Mouse (Mus musculus) heart, embryonic 11.5 days (tissue): ENCODE data around the gene Cd247. TPM values are rescaled to one million over a fixed set of nuclear protein-coding genes. Genes with fewer than 3 reads are reported as not detected.

Source experiments
- ATAC-seq: fragments of 200-750 bp; cut with Nextera tagmentation; replicated peaks from 2 replicates; pipeline ENCODE4 v1.8.0; 2017; ENCODE audit warnings: moderate library complexity; ENCODE audit not compliant: insufficient number of reproducible peaks, low FRiP score, low TSS enrichment
- H3K27ac ChIP-seq: fragments of 300-500 bp; sonication (generic); 2 replicates; pipeline ENCODE4 v1.5.1; 2014; ENCODE audit warnings: mild to moderate bottlenecking, low read depth, low read length
- H3K27me3 ChIP-seq: fragments of 300-500 bp; sonication (generic); 2 replicates; pipeline ENCODE4 v1.6.1; 2014; ENCODE audit warnings: mild to moderate bottlenecking, low read length, mixed read lengths; ENCODE audit not compliant: control insufficient read depth, insufficient read depth
- H3K36me3 ChIP-seq: fragments of 300-500 bp; sonication (generic); 2 replicates; pipeline ENCODE4 v1.6.1; 2014; ENCODE audit warnings: mild to moderate bottlenecking, low read length, moderate library complexity, mixed read lengths; ENCODE audit not compliant: control insufficient read depth, insufficient read depth
- H3K4me1 ChIP-seq: fragments of 300-500 bp; sonication (generic); 2 replicates; pipeline ENCODE4 v1.6.1; 2014; ENCODE audit warnings: low read length; ENCODE audit not compliant: control insufficient read depth, insufficient read depth
- H3K4me2 ChIP-seq: fragments of 300-500 bp; sonication (generic); 2 replicates; pipeline ENCODE4 v1.6.1; 2014; ENCODE audit warnings: mild to moderate bottlenecking, moderate library complexity
- H3K4me3 ChIP-seq: fragments of 300-500 bp; sonication (generic); 2 replicates; pipeline ENCODE4 v1.5.1; 2014; ENCODE audit warnings: low read depth, low read length
- H3K9ac ChIP-seq: fragments of 300-500 bp; sonication (generic); 2 replicates; pipeline ENCODE4 v1.6.1; 2014; ENCODE audit warnings: mild to moderate bottlenecking, low read depth, low read length, moderate library complexity
- H3K9me3 ChIP-seq: fragments of 300-500 bp; sonication (generic); replicated peaks from 2 replicates; pipeline ENCODE4 v1.6.1; 2016; ENCODE audit warnings: low read length; ENCODE audit not compliant: control insufficient read depth
- WGBS: fragments of 180-500 bp; shearing (Covaris S2); extraction: QIAGEN DNeasy Blood & Tissue Kit; methylation state at CpG from one replicate; pipeline ENCODE4 v1.1.7; 2014; ENCODE audit not compliant: insufficient replicate concordance; 5-methylcytosine and 5-hydroxymethylcytosine counted together
- polyA plus RNA-seq: library from polyadenylated mRNA; unstranded; fragments of >200 nt; fragmentation: Nextera tagmentation; extraction: Ambion mirVana; gene quantifications from 2 replicates; pipeline ENCODE4 v1.2.1, GENCODE M21; 2014

Cd247 gene
- polyA plus RNA-seq, 1 experiment from 2014 or later, result 0.64 TPM

- H3K4me2 ChIP-seq, result peak overlapping the region; percentile 47
Measured at GRCm38 (mm10) chr1:165768894-165769512, 19.5 kb upstream of the Cd247 start.

GRCm38 (mm10) chr1:165770181-165770759, 18.2 kb upstream of the Cd247 start:
- H3K4me3 ChIP-seq, result no peak overlapping the region
- peak overlapping the region; percentile 47; the same call in 1 of the 2 replicates for H3K4me2 ChIP-seq
- WGBS, result 61% methylated on average over 10 of the region's 10 CpGs
- H3K4me1 ChIP-seq, result peaks cover 21% of the 10 kb centered on the region
- H3K9me3 ChIP-seq, result no peaks in the 10 kb centered on the region
- H3K27me3 ChIP-seq, result no peaks in the 10 kb centered on the region
- H3K9ac ChIP-seq, result no peak overlapping the region
- H3K27ac ChIP-seq, result peak overlapping the region; percentile 29; the same call in 1 of the 2 replicates
- H3K36me3 ChIP-seq, result peaks cover 4% of the 10 kb centered on the region
- no peak for ATAC-seq

More at GRCm38 (mm10) chr1:165768894-165769512, 19.5 kb upstream of the Cd247 start:
- Histone ChIP-seq H3K27me3 (no peaks in the 10 kb centered on the region), H3K4me1 (peaks cover 30% of the 10 kb centered on the region), H3K36me3 (peaks cover 4% of the 10 kb centered on the region; the same call in 1 of the 2 replicates), H3K4me3 (no peak overlapping the region), H3K27ac (peak overlapping the region; percentile 42), H3K9ac (no peak overlapping the region; the same call in 1 of the 2 replicates), H3K9me3 (no peaks in the 10 kb centered on the region)
- peak; percentile 24; the same call in 1 of the 2 replicates for ATAC-seq
- WGBS, result 74% methylated on average over 9 of the region's 9 CpGs

- Histone ChIP-seq H3K4me3 (no peak overlapping the region), H3K27me3 (no peaks in the 10 kb centered on the region), H3K4me1 (peaks cover 18% of the 10 kb centered on the region), H3K9me3 (no peaks in the 10 kb centered on the region), H3K9ac (no peak overlapping the region), H3K27ac (0 out of 2 replicates have a peak overlapping the region, but pooled peaks have one; percentile 29), H3K4me2 (peak overlapping the region; percentile 43), H3K36me3 (peaks cover 4% of the 10 kb centered on the region)
- ATAC-seq, result peak; percentile 48
- whole genome bisulfite sequencing, result 0% methylated on average over 12 of the region's 12 CpGs
Measured at GRCm38 (mm10) chr1:165771491-165771897, 17.0 kb upstream of the Cd247 start.

- Histone ChIP-seq H3K9me3 (no peaks in the 10 kb centered on the region), H3K4me3 (no peak overlapping the region), H3K27ac (no peak overlapping the region), H3K9ac (no peak overlapping the region), H3K4me1 (peaks cover 18% of the 10 kb centered on the region), H3K4me2 (peak overlapping the region; percentile 43), H3K27me3 (no peaks in the 10 kb centered on the region), H3K36me3 (peaks cover 4% of the 10 kb centered on the region)
- 44% methylated on average over 9 of the region's 9 CpGs for WGBS
- no peak for ATAC-seq
Measured at GRCm38 (mm10) chr1:165771998-165772397, 16.5 kb upstream of the Cd247 start.

- H3K4me1 ChIP-seq, result peaks cover 18% of the 10 kb centered on the region
- H3K9ac ChIP-seq, result no peak overlapping the region
- no peak overlapping the region for H3K27ac ChIP-seq
- 51% methylated on average over 19 of the region's 19 CpGs for WGBS
- H3K4me3 ChIP-seq, result no peak overlapping the region
- H3K4me2 ChIP-seq, result peak overlapping the region; percentile 14; the same call in 1 of the 2 replicates
- no peaks in the 10 kb centered on the region for H3K27me3 ChIP-seq
- peaks cover 2% of the 10 kb centered on the region for H3K36me3 ChIP-seq
- no peak for ATAC-seq
- H3K9me3 ChIP-seq, result no peaks in the 10 kb centered on the region
Measured at GRCm38 (mm10) chr1:165775518-165776294, 12.8 kb upstream of the Cd247 start.

GRCm38 (mm10) chr1:165779954-165780585, 8.4 kb upstream of the Cd247 start:
- 7% methylated on average over 13 of the region's 13 CpGs for WGBS
- no peaks in the 10 kb centered on the region for H3K9me3 ChIP-seq
- no peaks in the 10 kb centered on the region for H3K27me3 ChIP-seq
- H3K9ac ChIP-seq, result peak overlapping the region; percentile 49
- no peak overlapping the region for H3K27ac ChIP-seq
- H3K36me3 ChIP-seq, result no peaks in the 10 kb centered on the region
- H3K4me2 ChIP-seq, result peak overlapping the region; percentile 87
- H3K4me3 ChIP-seq, result peak overlapping the region; percentile 50
- H3K4me1 ChIP-seq, result no peaks in the 10 kb centered on the region
- peak; percentile 45; the same call in 1 of the 2 replicates for ATAC-seq

- Histone ChIP-seq H3K27ac (no peak overlapping the region), H3K9me3 (no peaks in the 10 kb centered on the region), H3K36me3 (no peaks in the 10 kb centered on the region), H3K4me3 (peak overlapping the region; percentile 50), H3K9ac (peak overlapping the region; percentile 56), H3K4me2 (peak overlapping the region; percentile 87), H3K27me3 (no peaks in the 10 kb centered on the region), H3K4me1 (no peaks in the 10 kb centered on the region)
- whole genome bisulfite sequencing, result 6% methylated on average over 20 of the region's 20 CpGs
- ATAC-seq, result peak; percentile 41; the same call in 1 of the 2 replicates
Measured at GRCm38 (mm10) chr1:165780586-165781111, 7.8 kb upstream of the Cd247 start.

GRCm38 (mm10) chr1:165781426-165781825, 7.1 kb upstream of the Cd247 start:
- no peaks in the 10 kb centered on the region for H3K4me1 ChIP-seq
- H3K4me2 ChIP-seq, result no peak overlapping the region
- H3K9me3 ChIP-seq, result no peaks in the 10 kb centered on the region
- H3K27ac ChIP-seq, result no peak overlapping the region
- WGBS, result 79% methylated on average over 9 of the region's 9 CpGs
- no peaks in the 10 kb centered on the region for H3K36me3 ChIP-seq
- H3K9ac ChIP-seq, result no peak overlapping the region
- H3K4me3 ChIP-seq, result no peak overlapping the region
- no peak for ATAC-seq
- no peaks in the 10 kb centered on the region for H3K27me3 ChIP-seq
